Mouse (Mus musculus) lung, embryonic 14.5 days (tissue): ENCODE data around the gene Tmem19. TPM values are rescaled to one million over a fixed set of nuclear protein-coding genes. Genes with fewer than 3 reads are reported as not detected.
"Not testable (repeated sequence)": the region's sequence is repeated elsewhere in the genome, so short reads cannot be mapped to it uniquely, and the experiment has no call there.

Experiments used
- ATAC-seq: fragments of 200-750 bp; cut with Nextera tagmentation; 2 replicates; pipeline ENCODE4 v1.8.0; 2017; ENCODE audit warnings: mild to moderate bottlenecking, moderate TSS enrichment, moderate library complexity; ENCODE audit not compliant: insufficient read depth
- DNase-seq: peaks from one replicate; pipeline ENCODE4 v3.0.0-alpha.2; 2015
- H3K27ac ChIP-seq: fragments of 300-500 bp; sonication (generic); 2 replicates; pipeline ENCODE4 v1.5.1; 2014; ENCODE audit warnings: low read depth, mild to moderate bottlenecking, moderate library complexity
- H3K27me3 ChIP-seq: fragments of 300-500 bp; sonication (generic); 2 replicates; pipeline ENCODE4 v1.6.1; 2014; ENCODE audit warnings: low read length, control low read depth; ENCODE audit not compliant: insufficient read depth
- H3K36me3 ChIP-seq: fragments of 300-500 bp; sonication (generic); 2 replicates; pipeline ENCODE4 v1.6.1; 2014; ENCODE audit warnings: control low read depth; ENCODE audit not compliant: insufficient read depth
- H3K4me1 ChIP-seq: fragments of 300-500 bp; sonication (generic); 2 replicates; pipeline ENCODE4 v1.6.1; 2014; ENCODE audit warnings: antibody characterized with exemption, control low read depth; ENCODE audit not compliant: insufficient read depth
- H3K4me2 ChIP-seq: fragments of 300-500 bp; sonication (generic); 2 replicates; pipeline ENCODE4 v1.6.1; 2014; ENCODE audit warnings: mild to moderate bottlenecking
- H3K4me3 ChIP-seq: fragments of 300-500 bp; sonication (generic); 2 replicates; pipeline ENCODE4 v1.5.1; 2014; ENCODE audit warnings: low read depth, low read length
- H3K9ac ChIP-seq: fragments of 300-500 bp; sonication (generic); 2 replicates; pipeline ENCODE4 v1.6.1; 2014
- H3K9me3 ChIP-seq: fragments of 300-500 bp; sonication (generic); 2 replicates; pipeline ENCODE4 v1.6.1; 2016; ENCODE audit warnings: low read depth, low read length, control low read depth
- CTCF ChIP-seq: IDR thresholded peaks from 2 replicates; pipeline ENCODE4 v1.5.1; 2016; ENCODE audit warnings: antibody characterized with exemption, low read depth
- WGBS: fragments of 180-500 bp; shearing (Covaris S2); extraction: QIAGEN DNeasy Blood & Tissue Kit; methylation state at CpG from one replicate; pipeline ENCODE4 v1.1.7; 2014; 5-methylcytosine and 5-hydroxymethylcytosine counted together
- polyA plus RNA-seq: library from polyadenylated mRNA; unstranded; fragments of >200 nt; fragmentation: Nextera tagmentation; extraction: Ambion mirVana; gene quantifications from 2 replicates; pipeline ENCODE4 v1.2.1, GENCODE M21; 2014

Tmem19 gene
- polyA plus RNA-seq, 1 experiment from 2014 or later = 30.1 TPM

DNA sequence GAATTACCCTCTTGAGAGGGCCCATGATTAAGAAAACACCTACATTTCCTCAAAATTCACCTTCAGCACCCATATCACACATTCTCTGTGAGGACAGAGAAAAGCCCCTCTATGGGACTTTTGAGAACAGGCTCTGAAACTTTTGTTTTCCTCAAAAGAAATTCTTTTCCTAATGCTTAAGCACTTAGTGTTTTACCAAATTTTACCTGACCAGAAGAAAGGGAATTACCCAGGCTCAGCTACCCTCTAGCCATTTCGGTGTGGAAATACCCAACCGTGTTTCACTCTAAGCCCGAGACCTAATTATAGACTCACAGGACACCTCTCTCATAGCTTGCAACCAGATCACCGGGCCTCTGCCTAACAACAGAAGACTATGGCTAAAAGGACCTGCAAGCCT, 29.3 kb downstream of the Tmem19 start:
- ATAC-seq = no peak
- Histone ChIP-seq H3K4me3 (no peak overlapping the region), H3K4me1 (no peaks in the 10 kb centered on the region), H3K27me3 (no peaks in the 10 kb centered on the region), H3K36me3 (no peaks in the 10 kb centered on the region), H3K4me2 (no peak overlapping the region), H3K9ac (no peak overlapping the region), H3K27ac (no peak overlapping the region), H3K9me3 (no peaks in the 10 kb centered on the region)
- DNase-seq = no peak
- WGBS = 86% methylated on average over 4 of the region's 4 CpGs
- TF ChIP-seq CTCF = no peak

DNA sequence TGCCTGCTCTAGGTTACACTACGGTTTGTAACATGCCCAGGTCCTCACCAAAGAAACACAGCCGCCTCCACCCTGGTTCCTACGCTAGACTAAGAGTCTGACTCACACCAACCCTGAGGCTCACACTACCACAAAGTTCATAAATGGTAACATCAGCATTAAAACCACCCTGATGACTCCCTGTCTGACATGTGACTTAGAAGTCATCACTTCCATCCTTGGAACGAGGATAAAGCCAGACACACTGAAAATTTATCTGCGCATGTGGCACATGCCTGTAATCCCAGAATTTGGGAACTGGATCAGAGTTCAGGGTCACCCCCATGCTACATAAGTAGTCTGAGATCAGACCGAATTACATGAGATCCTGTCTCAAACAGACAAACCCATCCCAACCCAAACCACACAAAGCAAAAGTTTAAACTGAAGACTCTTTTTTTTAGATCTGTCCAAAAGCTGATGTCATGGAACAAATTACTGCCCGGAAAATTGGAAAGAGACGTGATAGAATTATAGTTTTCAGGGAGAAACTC, 29.8 kb downstream of the Tmem19 start:
- DNase-seq (no peak), ATAC-seq (no peak)
- no peak overlapping the region for H3K4me3 ChIP-seq
- no peaks in the 10 kb centered on the region for H3K27me3 ChIP-seq
- no peaks in the 10 kb centered on the region for H3K4me1 ChIP-seq
- H3K36me3 ChIP-seq = no peaks in the 10 kb centered on the region
- no peak overlapping the region for H3K4me2 ChIP-seq
- WGBS = 81% methylated on average over 8 of the region's 8 CpGs
- TF ChIP-seq CTCF = no peak
- H3K9ac ChIP-seq = no peak overlapping the region
- no peak overlapping the region for H3K27ac ChIP-seq
- H3K9me3 ChIP-seq = no peaks in the 10 kb centered on the region

DNA sequence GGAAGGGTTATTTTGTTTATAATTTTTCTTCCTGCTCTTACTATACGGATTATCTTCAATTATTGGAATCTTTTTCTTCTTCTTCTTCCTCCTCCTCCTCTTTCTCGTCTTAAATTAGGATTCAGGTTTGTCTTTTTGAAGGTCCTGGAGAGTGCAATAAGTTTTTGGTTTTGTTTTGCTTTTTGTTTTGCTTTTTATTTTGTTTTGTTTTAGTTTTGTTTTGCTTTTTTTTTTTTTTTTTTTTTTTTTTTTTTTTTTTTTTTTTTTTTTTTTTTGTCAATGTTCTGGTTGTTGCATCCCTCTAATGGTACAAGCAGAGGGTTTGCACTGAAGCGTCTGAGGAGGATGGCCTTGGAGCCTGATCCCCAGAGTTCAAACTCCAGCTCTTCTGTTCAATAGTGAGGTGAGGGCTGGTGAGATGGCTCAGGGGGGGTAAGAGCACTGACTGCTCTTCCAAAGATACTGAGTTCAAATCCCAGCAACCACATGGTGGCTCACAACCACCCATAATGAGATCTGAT, 33.2 kb downstream of the Tmem19 start:
- no peaks in the 10 kb centered on the region for H3K27me3 ChIP-seq
- H3K4me2 ChIP-seq = no peak overlapping the region
- no peaks in the 10 kb centered on the region for H3K9me3 ChIP-seq

DNA sequence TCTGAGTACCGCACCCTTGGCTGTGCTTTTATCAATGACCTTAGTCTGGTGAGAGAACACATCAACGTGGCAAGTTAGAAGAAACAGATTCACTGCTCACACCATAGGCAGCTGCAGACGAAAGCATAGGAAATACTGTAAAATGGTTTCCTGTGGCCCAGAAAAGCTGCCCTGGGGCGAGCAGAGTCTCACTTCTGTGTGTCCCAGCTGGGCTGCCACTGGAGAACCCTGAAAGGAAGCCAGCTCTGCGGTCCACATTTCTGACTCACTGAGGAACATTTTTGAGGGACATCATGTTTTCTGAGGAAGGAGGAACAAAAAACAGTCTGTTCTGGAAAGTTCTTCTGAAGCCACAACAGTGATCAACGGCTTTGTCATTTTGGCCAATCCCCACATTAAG, 33.8 kb downstream of the Tmem19 start:
- H3K36me3 ChIP-seq = no peaks in the 10 kb centered on the region

More for the DNA sequence above, 33.2 kb downstream of the Tmem19 start:
- Histone ChIP-seq H3K4me1 (no peaks in the 10 kb centered on the region), H3K4me3 (no peak overlapping the region), H3K36me3 (no peaks in the 10 kb centered on the region), H3K27ac (no peak overlapping the region), H3K9ac (no peak overlapping the region)
- DNase-seq (no peak), ATAC-seq (no peak)
- 82% methylated on average over 3 of the region's 3 CpGs for WGBS
- TF ChIP-seq CTCF = no peak

DNA sequence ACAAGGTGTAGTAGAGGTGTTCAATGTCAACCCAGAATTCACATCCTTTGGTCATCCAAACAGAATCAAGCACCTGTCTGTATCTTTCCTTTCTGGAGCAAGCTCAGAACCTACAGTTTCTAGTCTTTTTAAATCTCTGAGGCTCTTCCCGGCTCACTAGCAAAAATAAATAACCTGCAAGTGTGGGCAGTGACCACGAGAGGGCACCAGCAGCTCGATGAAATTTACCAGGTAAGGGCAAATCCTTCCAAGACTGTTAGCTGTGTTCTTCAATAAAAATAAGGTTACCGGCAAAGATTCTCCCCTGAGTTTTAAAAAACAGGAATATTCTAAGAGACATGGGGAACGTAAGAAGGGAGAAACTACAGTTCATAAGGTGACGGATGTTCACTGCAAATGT, 39.0 kb downstream of the Tmem19 start:
- Histone ChIP-seq H3K4me3 (no peak overlapping the region), H3K9me3 (no peaks in the 10 kb centered on the region), H3K4me2 (no peak overlapping the region), H3K27me3 (no peaks in the 10 kb centered on the region), H3K9ac (no peak overlapping the region), H3K4me1 (no peaks in the 10 kb centered on the region), H3K27ac (no peak overlapping the region), H3K36me3 (no peaks in the 10 kb centered on the region)
- no peak for ATAC-seq
- peak; percentile 90 for DNase-seq
- 11% methylated on average over 6 of the region's 6 CpGs for WGBS
- peak; percentile 75 for TF ChIP-seq CTCF

More for the DNA sequence above, 33.8 kb downstream of the Tmem19 start:
- no peak for TF ChIP-seq CTCF
- ATAC-seq (no peak), DNase-seq (no peak)
- WGBS = 69% methylated on average over 6 of the region's 6 CpGs
- no peaks in the 10 kb centered on the region for H3K27me3 ChIP-seq
- no peaks in the 10 kb centered on the region for H3K4me1 ChIP-seq
- no peak overlapping the region for H3K9ac ChIP-seq
- no peak overlapping the region for H3K4me2 ChIP-seq
- H3K27ac ChIP-seq = no peak overlapping the region
- no peaks in the 10 kb centered on the region for H3K9me3 ChIP-seq
- H3K4me3 ChIP-seq = no peak overlapping the region

DNA sequence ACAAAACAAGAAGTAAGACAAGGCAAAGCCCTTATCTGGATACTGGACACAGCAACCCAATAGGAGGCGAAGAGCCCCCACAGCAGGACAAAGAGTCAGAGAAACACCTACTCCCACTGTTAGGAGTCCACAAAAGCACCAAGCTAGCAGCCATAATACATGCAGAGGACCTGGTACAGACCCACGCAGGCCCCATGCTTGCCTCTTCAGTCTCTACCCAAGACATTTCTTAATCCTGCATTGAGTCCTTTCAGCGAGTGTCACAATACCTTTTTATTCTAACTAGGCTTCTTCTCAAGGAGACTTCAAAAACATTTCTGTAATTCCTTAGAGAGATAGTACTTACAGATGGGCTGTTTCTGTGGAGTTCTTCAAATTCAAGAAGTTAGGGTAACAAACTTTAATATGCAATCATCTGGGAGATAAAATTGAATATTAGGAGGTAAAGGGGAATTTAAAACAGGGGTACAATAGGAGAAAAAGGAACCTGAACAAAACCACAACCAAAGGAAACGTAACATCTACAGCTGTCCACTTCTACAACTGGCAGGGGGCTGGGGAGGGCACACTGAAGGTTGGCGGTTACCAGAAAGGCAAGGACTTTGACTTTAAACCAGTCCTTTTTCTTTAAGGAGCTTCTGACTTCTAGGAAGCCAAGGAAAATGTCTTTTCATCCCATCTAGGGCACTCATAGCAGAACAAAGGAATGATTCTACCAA, 40.8 kb downstream of the Tmem19 start:
- TF ChIP-seq CTCF = no peak
- no peaks in the 10 kb centered on the region for H3K9me3 ChIP-seq
- no peak overlapping the region for H3K9ac ChIP-seq
- 72% methylated on average over 5 of the region's 5 CpGs for WGBS
- DNase-seq (no peak), ATAC-seq (no peak)
- no peak overlapping the region for H3K4me3 ChIP-seq
- H3K27ac ChIP-seq = no peak overlapping the region
- H3K27me3 ChIP-seq = no peaks in the 10 kb centered on the region
- H3K4me1 ChIP-seq = no peaks in the 10 kb centered on the region
- no peaks in the 10 kb centered on the region for H3K36me3 ChIP-seq
- no peak overlapping the region for H3K4me2 ChIP-seq

DNA sequence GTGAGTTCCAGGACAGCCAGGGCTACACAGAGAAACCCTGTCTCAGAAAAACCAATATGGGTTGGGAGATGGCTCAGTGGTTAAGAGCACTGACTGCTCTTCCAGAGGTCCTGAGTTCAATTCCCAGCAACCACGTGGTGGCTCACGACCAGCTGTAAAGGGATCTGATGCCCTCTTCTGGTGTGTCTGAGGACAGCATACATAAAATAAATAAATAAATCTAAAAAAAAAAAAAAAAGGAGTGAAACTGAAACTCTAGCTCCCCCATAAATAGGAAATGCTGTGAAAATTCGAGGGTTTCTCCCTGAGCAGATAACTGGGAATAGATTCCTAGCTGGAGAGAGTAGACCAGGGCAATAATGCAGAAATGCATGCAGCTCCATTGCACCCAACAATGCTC, 43.9 kb downstream of the Tmem19 start:
- not testable (repeated sequence) for H3K9ac ChIP-seq, ATAC-seq, H3K27ac ChIP-seq, H3K27me3 ChIP-seq, DNase-seq, H3K4me3 ChIP-seq, H3K4me1 ChIP-seq, H3K36me3 ChIP-seq, H3K4me2 ChIP-seq, H3K9me3 ChIP-seq
- WGBS = 67% methylated on average over 3 of the region's 3 CpGs
